Mouse (Mus musculus) left cerebral cortex, adult 2 months (tissue): ENCODE results near the gene Ssbp3. TPM values are rescaled to one million over a fixed set of nuclear protein-coding genes. Genes with fewer than 3 reads are reported as not detected.

Source experiments
- DNase-seq, 2 experiments: peaks; one replicate each; pipeline ENCODE4 v3.0.0; 2021 to 2022; ENCODE audit warnings: low spot score in 2 of 2, mixed read lengths in 1 of 2; ENCODE audit errors: extremely low spot score in 1 of 2
- H3K27ac ChIP-seq: fragments of 200-600 bp; 2 replicates; pipeline ENCODE4 v1.8.1; 2022
- H3K4me3 ChIP-seq: fragments of 200-600 bp; 2 replicates; pipeline ENCODE4 v1.8.1; 2022
- CTCF ChIP-seq: fragments of 200-600 bp; IDR thresholded peaks from 2 replicates; pipeline ENCODE4 v1.8.1; 2022; ENCODE audit warnings: antibody characterized with exemption, mild to moderate bottlenecking, moderate library complexity
- intact Hi-C: fragments of 180-260 bp; cut with DNase I; formaldehyde crosslinking; loops from one replicate; pipeline ENCODE4 v1.15.1; 2025
- total RNA-seq, 2 experiments: library from RNA; stranded (reverse); gene quantifications; 2 replicates each; pipeline ENCODE4 v1.2.3; 2021

The Ssbp3 gene
- total RNA-seq, 2 experiments from 2014 or later: 181 to 187 TPM

DNA sequence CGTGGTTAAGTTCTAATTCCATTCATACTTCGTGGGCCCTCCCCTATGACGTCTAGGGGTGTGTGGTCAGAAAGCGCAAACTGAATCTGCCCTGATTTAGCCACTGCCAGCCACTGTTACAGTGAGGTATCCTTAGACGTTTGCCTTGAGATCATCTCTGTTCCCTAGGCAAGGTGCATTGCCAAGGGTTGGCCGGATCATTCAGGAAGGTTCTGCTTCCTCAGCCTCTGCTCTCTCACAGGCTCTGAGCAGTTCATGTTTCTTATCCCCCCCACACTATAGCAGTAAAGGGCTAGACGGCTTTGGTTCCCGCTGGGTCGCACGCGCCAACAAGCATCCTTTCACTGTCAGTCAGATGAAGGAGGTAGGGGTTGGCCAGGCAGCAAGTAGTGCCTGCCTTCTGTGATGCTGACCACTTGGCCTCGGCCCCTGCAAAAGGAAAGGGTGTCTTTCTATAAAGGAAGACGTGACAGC, 101.5 kb downstream of the Ssbp3 start:
- DNase-seq: no peak
- no peak overlapping the region for H3K4me3 ChIP-seq
- intact Hi-C loops: no loop called here
- H3K27ac ChIP-seq: no peak overlapping the region
- no peak for TF ChIP-seq CTCF

DNA sequence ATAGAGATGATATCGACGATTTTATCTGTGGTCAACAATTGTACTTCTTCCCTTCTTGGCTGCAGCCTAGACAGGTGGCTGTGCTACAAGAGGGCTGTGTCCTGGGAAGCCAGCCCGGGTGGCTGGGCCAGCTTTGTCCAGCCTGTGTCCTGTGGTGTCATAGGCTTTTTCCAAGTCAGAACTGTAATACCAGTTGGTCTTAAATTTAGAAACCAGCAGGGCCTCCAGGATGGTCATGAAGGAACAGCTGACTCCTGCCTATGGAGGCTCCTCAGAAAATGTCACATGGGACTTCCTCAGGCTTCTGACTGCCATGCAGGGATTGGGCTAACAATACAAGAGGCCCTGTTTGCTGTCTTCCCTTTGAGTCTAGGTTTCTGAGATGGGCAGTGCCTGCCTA, 102.1 kb downstream of the Ssbp3 start:
- Histone ChIP-seq H3K4me3 (no peak overlapping the region), H3K27ac (no peak overlapping the region)
- no peak for TF ChIP-seq CTCF

DNA sequence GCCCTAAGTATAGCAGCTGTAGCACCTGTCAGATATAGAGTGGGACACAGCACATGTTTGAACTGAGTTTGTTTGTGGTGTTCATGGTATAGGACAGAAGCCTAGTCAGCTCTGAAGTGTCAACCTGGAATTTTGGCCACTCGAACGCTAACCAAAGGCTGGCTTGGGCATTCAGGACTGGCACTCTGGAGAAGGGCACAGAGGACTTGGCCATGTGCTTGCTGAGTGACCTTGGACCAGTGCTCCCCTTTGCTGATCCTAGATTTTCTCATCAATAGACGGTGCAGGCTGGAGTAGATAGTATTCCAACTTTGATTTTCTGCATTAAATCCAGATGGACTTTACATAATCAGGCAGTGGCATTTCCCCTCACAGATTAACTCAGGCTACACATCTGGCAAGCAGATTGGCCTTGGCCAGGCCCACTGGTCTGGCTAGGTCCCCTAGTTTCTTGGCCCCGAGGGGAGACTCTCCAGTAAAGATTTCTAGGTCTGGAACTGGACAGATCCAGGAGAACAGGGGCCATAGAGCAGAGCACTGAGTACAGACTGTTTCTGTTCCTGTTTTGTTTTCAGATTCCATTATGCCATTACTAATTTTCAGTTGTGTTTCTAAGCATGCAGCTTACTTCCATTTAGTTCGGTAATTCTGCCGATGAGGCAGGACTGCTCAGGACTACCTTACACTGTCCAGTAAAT, 102.8 kb downstream of the Ssbp3 start:
- intact Hi-C loops: no loop called here
- DNase-seq: no peak
- Histone ChIP-seq H3K4me3 (no peak overlapping the region), H3K27ac (no peak overlapping the region; the same call in 1 of the 2 replicates)
- TF ChIP-seq CTCF: no peak

More for the DNA sequence above, 102.1 kb downstream of the Ssbp3 start:
- intact Hi-C loops: no loop called here
- DNase-seq: no peak

DNA sequence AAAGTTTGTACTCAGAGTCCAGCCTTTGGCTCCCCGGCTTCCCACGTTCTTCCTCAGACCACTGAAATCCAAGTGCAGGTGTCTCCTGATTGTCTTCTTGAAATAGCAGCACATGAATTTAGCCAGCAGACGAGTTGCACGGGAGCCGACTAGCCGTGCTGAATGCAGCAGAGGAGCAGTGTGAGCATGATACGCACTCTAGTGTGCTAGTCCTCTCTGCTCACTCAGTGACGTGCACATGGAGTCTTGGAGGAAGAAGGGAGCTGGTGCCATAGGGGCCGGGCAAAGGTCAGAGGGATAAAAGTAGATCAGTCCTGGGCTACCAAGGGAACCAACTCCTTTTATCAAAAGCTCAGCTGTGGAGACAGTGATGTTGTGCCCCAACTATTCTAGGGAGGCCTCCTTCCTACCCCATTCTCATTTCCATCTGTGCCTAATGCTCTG, 103.3 kb downstream of the Ssbp3 start:
- DNase-seq: no peak
- intact Hi-C loops: no loop called here
- TF ChIP-seq CTCF: no peak
- H3K27ac ChIP-seq: peak overlapping the region; percentile 32
- no peak overlapping the region for H3K4me3 ChIP-seq

DNA sequence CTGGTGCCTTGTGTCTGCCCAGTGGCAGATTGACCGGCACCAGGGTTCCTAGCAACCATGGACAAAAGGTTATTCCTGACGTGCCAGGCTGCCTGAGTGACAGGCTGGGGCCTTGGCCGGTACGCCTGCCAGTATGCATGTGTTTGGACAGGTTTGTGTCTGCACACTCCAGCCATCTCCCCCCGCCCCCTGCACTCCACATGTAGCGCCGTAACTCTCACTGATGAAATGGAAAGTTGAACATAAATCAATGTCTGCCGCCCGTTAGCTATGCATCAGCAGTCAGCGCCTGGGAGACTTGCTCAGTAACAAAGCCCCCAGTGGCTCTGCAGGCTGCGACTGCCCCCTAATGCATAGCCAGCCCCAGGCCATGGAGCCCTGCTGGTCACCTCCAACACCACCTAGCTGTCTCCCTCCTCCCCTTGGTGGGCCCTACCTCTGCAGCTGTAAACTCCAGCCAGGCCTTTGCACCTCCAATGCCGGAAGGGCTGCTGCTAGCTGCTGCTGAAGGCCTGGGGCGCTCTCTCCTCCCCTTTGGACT, 105.5 kb downstream of the Ssbp3 start:
- Histone ChIP-seq H3K4me3 (no peak overlapping the region), H3K27ac (peak overlapping the region; percentile 16)
- intact Hi-C loops: no loop called here
- no peak for TF ChIP-seq CTCF
- no peak for DNase-seq

DNA sequence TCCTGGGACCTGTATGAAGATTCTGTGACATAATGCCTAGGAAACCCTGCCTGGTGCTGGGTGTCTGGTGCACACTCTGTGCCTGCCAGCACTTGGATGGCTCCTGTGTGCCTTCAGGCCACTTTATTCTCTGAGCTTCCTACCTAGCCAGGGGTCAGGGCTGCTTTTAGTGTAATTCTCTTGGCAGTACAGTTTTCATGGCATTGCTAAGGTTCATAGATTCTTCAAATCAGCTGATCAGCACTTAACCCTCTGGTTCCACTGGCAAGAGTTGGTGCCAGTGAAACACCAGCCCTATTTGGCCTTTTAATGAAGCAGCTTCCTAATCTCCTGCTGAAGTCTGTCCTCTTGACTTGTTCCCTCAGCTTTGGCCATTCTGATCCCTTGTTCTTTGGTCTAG, 106.8 kb downstream of the Ssbp3 start:
- DNase-seq: no peak
- intact Hi-C loops: no loop called here
- Histone ChIP-seq H3K4me3 (no peak overlapping the region), H3K27ac (no peak overlapping the region)
- TF ChIP-seq CTCF: no peak

DNA sequence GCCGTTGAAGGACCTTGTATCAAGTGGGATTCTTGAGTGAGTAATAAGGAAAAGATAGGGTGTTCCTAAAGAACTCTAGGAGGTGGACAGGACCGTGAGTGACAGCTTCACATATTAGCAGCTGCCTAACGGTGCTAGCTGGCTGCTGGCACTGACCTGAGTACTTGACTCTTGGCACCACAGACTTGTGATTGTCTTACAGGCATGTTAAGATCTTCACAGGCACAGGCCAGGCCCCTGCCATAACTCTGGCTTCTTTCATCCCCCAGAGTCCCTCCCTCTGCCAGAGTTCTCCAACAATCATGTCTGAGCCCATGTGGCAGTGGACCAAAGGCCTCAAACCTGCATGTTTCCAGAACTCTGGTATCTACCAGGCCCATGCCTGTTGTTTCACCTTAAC, 108.0 kb downstream of the Ssbp3 start:
- intact Hi-C loops: no loop called here
- Histone ChIP-seq H3K27ac (peak overlapping the region; percentile 38; the same call in 1 of the 2 replicates), H3K4me3 (no peak overlapping the region)
- no peak for DNase-seq
- no peak for TF ChIP-seq CTCF

DNA sequence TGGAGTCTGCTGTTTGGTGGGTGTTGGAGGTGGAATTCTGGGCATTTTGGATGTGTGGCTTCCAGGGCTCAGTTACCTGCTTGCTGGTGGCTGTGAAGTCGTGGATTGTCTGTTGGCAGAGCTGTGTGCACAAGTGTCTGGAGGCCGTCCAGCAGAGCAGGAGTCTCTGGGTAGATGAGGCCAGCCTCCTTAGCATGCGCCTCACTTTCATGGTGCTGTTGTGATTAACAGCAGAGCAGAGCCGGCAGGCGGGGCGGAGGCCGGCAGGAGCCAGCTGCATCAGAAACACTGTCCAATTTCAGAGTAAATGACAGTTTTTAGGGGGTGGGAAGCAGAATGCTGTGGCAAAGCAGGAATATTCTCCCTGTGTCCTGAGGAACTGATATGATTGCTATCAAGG, 108.5 kb downstream of the Ssbp3 start:
- TF ChIP-seq CTCF: no peak
- peak; percentile 37 to 60 for DNase-seq
- intact Hi-C loops: no loop called here
- H3K27ac ChIP-seq: peak overlapping the region; percentile 38; the same call in 1 of the 2 replicates
- H3K4me3 ChIP-seq: no peak overlapping the region

DNA sequence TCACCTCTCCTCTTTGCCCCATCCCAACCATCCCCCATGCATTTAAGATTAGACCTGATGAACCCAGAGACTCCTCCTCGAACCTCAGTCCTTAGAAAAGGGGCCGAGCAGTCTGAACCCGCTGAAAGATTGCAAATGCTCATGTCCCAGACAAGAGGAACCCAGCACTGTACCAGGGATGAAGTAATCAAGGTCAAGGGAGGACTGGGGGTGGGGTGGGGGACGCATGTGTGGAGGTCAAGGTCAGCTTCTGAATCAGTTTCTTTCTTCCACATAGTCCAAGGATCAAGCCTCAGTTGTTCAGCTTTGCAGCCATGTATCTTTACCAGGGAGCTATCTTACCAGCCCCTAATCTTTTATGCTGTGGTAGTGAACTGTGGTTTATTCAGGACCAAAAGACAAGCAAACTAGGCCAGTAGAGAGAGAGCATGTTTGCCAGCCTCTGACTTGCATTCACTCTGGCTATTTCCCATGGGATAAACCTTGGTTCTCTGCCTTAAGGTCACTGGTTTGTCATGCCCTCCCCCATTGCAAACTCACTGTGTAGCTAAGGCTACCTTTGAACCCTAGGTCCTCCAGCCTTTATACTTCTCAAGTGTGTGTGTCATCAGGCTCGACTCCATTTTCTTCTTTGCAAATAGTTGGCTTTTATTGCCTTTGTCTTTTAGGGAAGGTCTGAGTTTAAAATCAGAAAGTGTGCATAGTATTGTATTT, 109.9 kb downstream of the Ssbp3 start:
- TF ChIP-seq CTCF: no peak
- Histone ChIP-seq H3K4me3 (no peak overlapping the region), H3K27ac (no peak overlapping the region)
- DNase-seq: no peak
- intact Hi-C loops: no loop called here

DNA sequence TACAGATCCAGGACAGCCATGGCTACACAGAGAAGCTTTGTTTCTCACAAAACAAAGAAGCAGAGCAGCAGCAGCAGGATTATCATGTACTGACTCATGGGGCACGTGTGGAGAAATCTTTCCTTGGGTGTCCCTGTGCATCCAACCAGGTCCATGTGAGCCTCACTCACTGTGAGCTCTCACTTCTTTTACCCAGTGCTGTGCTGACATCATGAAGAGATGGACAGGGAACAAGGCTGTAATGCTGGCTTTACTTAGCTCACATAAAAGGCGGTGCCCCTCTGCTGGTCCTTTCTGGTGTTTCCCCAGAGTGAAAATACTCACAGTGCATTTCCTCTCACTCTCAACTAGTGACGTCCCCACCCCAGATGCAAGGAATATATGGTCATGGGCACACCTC, 111.0 kb downstream of the Ssbp3 start:
- TF ChIP-seq CTCF: no peak; the same call in 1 of the 2 replicates
- no peak overlapping the region for H3K4me3 ChIP-seq
- no peak for DNase-seq
- intact Hi-C loops: no loop called here
- no peak overlapping the region for H3K27ac ChIP-seq

DNA sequence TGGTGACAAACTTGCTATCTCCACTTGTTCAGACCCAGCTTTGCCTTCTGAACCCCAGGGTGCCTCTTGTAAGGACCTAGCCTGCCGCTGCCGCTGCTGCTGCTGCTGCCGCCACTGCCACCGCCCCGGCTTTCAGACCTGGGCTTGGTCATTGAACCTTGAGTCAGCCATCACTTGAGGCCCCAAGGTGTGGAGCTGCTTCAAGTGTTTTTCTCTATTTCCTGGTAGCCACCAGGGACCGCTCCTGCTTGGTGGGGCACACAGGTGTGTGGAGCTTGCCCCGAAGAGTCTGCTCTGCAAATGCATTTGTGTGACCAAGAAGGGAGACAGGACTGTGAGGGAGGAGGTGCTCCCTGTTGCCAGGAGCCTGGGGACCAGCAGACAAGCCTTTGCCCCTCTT, 114.4 kb downstream of the Ssbp3 start:
- Histone ChIP-seq H3K4me3 (no peak overlapping the region), H3K27ac (no peak overlapping the region)
- TF ChIP-seq CTCF: no peak
- intact Hi-C loops: no loop called here
- no peak for DNase-seq

DNA sequence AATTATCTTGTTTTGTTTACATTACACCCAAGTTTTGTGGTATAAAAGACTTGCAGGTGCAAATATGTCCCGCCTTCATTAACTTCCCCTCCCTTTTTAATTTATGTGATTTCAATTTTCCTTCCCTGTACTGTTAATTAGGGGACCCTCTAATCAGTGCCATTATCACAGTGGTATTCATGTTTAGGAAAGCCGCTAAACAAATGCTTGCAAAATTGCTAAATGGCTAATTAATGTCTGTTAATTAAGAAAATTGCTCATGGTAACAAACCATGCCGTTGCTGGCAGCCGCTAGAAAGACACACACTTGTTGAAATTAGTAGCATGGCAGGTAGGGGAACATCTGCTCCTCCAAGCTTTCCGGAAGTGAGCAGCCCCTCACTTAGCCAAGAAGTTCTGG, 114.9 kb downstream of the Ssbp3 start:
- no peak for TF ChIP-seq CTCF
- H3K4me3 ChIP-seq: no peak overlapping the region

More for the DNA sequence above, 114.9 kb downstream of the Ssbp3 start:
- no peak overlapping the region for H3K27ac ChIP-seq
- intact Hi-C loops: no loop called here
- DNase-seq: no peak
